Mouse (Mus musculus): ENCODE data around the gene Lipe.
A peak's percentile ranks its signal among the peaks of the same experiment; 100 is the strongest.
"Not testable (repeated sequence)": the region's sequence is repeated elsewhere in the genome, so short reads cannot be mapped to it uniquely, and the experiment has no call there.

Gene Lipe

GRCm38 (mm10) chr7:25412833-25413441 is 14.4 kb upstream of the Lipe start, which contains the start of gene Cxcl17:
Cxcl17 (minus strand) TSS chr7:25412886.
- DNase-seq (ENCODE audit: low read depth, low spot score), result peak; percentile 46

- DNase-seq (ENCODE audit: low read depth, low spot score), result no peak
Measured at GRCm38 (mm10) chr7:25411861-25412260, 13.4 kb upstream of the Lipe start.

GRCm38 (mm10) chr7:25410969-25411615 is 12.6 kb upstream of the Lipe start:
- DNase-seq (ENCODE audit: low read depth, low spot score), result no peak

GRCm38 (mm10) chr7:25409114-25409760 is 10.7 kb upstream of the Lipe start:
- DNase-seq (ENCODE audit: low read depth, low spot score), result peak; percentile 90

GRCm38 (mm10) chr7:25406468-25406867 is 8.0 kb upstream of the Lipe start:
- DNase-seq (ENCODE audit: low read depth, low spot score), result no peak

- peak; percentile 91 for DNase-seq (ENCODE audit: low read depth, low spot score)
Measured at GRCm38 (mm10) chr7:25402671-25403101, 4.2 kb upstream of the Lipe start.

GRCm38 (mm10) chr7:25401986-25402385 is 3.5 kb upstream of the Lipe start:
- DNase-seq (ENCODE audit: low read depth, low spot score), result no peak

- no peak for DNase-seq (ENCODE audit: low read depth, low spot score)
Measured at GRCm38 (mm10) chr7:25401551-25401950, 3.0 kb upstream of the Lipe start.

- not testable (repeated sequence) for DNase-seq (ENCODE audit: low read depth, low spot score)
Measured at GRCm38 (mm10) chr7:25399028-25399427, 518 bp upstream of the Lipe start.

- peak; percentile 42 for DNase-seq (ENCODE audit: low read depth, low spot score)
Measured at GRCm38 (mm10) chr7:25396621-25397020, 1.9 kb downstream of the Lipe start.

- DNase-seq (ENCODE audit: low read depth, low spot score), result peak; percentile 94
Measured at GRCm38 (mm10) chr7:25395558-25396521, 2.7 kb downstream of the Lipe start.

GRCm38 (mm10) chr7:25395186-25395557 is 3.3 kb downstream of the Lipe start:
- no peak for DNase-seq (ENCODE audit: low read depth, low spot score)

GRCm38 (mm10) chr7:25394754-25395153 is 3.8 kb downstream of the Lipe start:
- no peak for DNase-seq (ENCODE audit: low read depth, low spot score)

GRCm38 (mm10) chr7:25393451-25394210 is 4.9 kb downstream of the Lipe start:
- DNase-seq (ENCODE audit: low read depth, low spot score), result no peak

GRCm38 (mm10) chr7:25392851-25393250 is 5.7 kb downstream of the Lipe start:
- DNase-seq (ENCODE audit: low read depth, low spot score), result no peak

- DNase-seq (ENCODE audit: low read depth, low spot score), result no peak
Measured at GRCm38 (mm10) chr7:25391856-25392453, 6.6 kb downstream of the Lipe start.

GRCm38 (mm10) chr7:25390986-25391385 is 7.5 kb downstream of the Lipe start:
- DNase-seq (ENCODE audit: low read depth, low spot score), result no peak

- no peak for DNase-seq (ENCODE audit: low read depth, low spot score)
Measured at GRCm38 (mm10) chr7:25390054-25390770, 8.3 kb downstream of the Lipe start.

- no peak for DNase-seq (ENCODE audit: low read depth, low spot score)
Measured at GRCm38 (mm10) chr7:25388916-25389315, 9.6 kb downstream of the Lipe start.
